In the genomic region with DNA sequence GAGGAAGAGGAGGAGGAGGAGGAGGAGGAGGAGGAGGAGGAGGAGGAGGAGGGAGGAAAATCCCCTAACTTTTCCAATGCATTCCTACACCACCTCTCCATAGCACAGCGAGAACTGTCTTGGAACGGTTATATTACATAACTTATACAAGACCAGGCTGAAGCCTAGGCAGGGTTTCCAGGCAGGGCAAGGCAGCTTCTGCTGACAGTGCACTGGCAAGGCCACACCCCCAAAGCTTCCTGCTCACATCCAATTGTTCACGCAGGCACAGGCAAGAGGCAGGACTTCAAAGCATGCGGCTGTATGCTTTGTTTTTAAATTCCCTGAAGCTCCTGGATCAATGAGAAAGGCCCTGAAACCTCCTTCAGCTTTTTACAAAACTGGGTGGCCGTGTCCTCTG, we compare ENCODE assay signal across 8 mouse cellular contexts. TPM values are rescaled to one million over a fixed set of nuclear protein-coding genes. Genes with fewer than 3 reads are reported as not detected.
A peak's percentile ranks its signal among the peaks of the same experiment; 100 is the strongest.
DNase-seq lines count a peak whose midpoint lies in the region; ATAC-seq and TF ChIP-seq lines count a peak whose summit lies in the region.

No protein-coding gene starts in this region.

- no peaks in the 10 kb centered on the region for H3K36me3 ChIP-seq in lung, embryonic 16.5 days (ENCODE audit: control insufficient read depth, insufficient read depth, low read length)

- intact Hi-C loops in heart, postnatal 10 days (cut with DNase I), result no loop called here

- no peak overlapping the region for H3K9ac ChIP-seq in lung, embryonic 16.5 days (ENCODE audit: low read length)

- ATAC-seq in activated CD4-positive, CD25-positive, alpha-beta regulatory T cell, adult 4 months, result peak; percentile 88
- ATAC-seq in lung, embryonic 16.5 days (ENCODE audit: low read depth), result peak; percentile 89

- no peak for TF ChIP-seq POLR2A in lung, adult 2 months (IDR thresholded peaks at IDR 0.05; ENCODE audit: borderline replicate concordance, extremely low read depth, low read depth, low read length)

- H3K27me3 ChIP-seq in lung, embryonic 16.5 days (ENCODE audit: control insufficient read depth, insufficient read depth, low read depth, low read length), result no peaks in the 10 kb centered on the region

- H3K4me1 ChIP-seq in lung, adult 2 months (ENCODE audit: control insufficient read depth, insufficient read depth, low read length), result no peaks in the 10 kb centered on the region; the same call in 1 of the 2 replicates
- no peaks in the 10 kb centered on the region; the same call in 1 of the 2 replicates for H3K4me1 ChIP-seq in lung, embryonic 16.5 days (replicated peaks; ENCODE audit: control insufficient read depth, insufficient read depth, low read length)

- no peak for TF ChIP-seq CTCF in lung, adult 2 months (IDR thresholded peaks at IDR 0.05; ENCODE audit: insufficient read depth, low read length)

- H3K4me3 ChIP-seq in lung, adult 2 months (replicated peaks; ENCODE audit: extremely low read depth, low read depth, low read length), result no peak overlapping the region
- no peak overlapping the region for H3K4me3 ChIP-seq in lung, embryonic 16.5 days (ENCODE audit: low read length)

- peak; percentile 47 to 51 for DNase-seq in lung, adult 18-20 months
- DNase-seq in lung, adult 2 months, result no peak
- peak; percentile 49 to 51 for DNase-seq in heart, postnatal 10 days
- DNase-seq in yolk sac, embryonic 10.5 days (ENCODE audit: low spot score), result peak; percentile 44
- DNase-seq in layer of hippocampus, adult 9-10 months (ENCODE audit: low spot score), result no peak
- DNase-seq in left cerebral cortex, adult 11 months (ENCODE audit: low spot score), result no peak

- H3K4me2 ChIP-seq in lung, embryonic 16.5 days (ENCODE audit: low read depth, low read length), result no peak overlapping the region

- no peak overlapping the region for H3K27ac ChIP-seq in lung, embryonic 16.5 days (ENCODE audit: low read length)

- no peaks in the 10 kb centered on the region for H3K9me3 ChIP-seq in lung, embryonic 16.5 days (ENCODE audit: control insufficient read depth, low read length)

- 6% methylated on average over 5 of the region's 5 CpGs for WGBS in lung, adult 2 months
- 13% methylated on average over 5 of the region's 5 CpGs for WGBS in lung, embryonic 16.5 days

RNA-seq across cellular contexts. Expression of a gene that starts 19.8 kb away (rescaled TPM):
- polyA plus RNA-seq in lung, adult 2 months (2012; rRNA removed), result 77.7 and 84.9 TPM in 2 replicates
- 10 to 100 TPM; 13.2 to 15.8 TPM for polyA plus RNA-seq in activated CD4-positive, CD25-positive, alpha-beta regulatory T cell, adult 4 months (2017; shearing (Covaris generic))
- 10 to 100 TPM; 19.5 to 20.0 TPM for total RNA-seq in heart, postnatal 10 days (2021)
- polyA plus RNA-seq in lung, embryonic 16.5 days (2015; fragmentation: Nextera tagmentation; extraction: Ambion mirVana), result 4.0 and 4.5 TPM in 2 replicates

RNA-seq across cellular contexts. Expression of a gene that starts 44.9 kb away (rescaled TPM):
- 3.2 and 4.7 TPM in 2 replicates for polyA plus RNA-seq in lung, adult 2 months (2012; rRNA removed)
- not detected for polyA plus RNA-seq in activated CD4-positive, CD25-positive, alpha-beta regulatory T cell, adult 4 months (2017; shearing (Covaris generic))
- total RNA-seq in heart, postnatal 10 days (2021), result 1 to 10 TPM; 5.3 to 7.2 TPM
- 5.3 and 5.5 TPM in 2 replicates for polyA plus RNA-seq in lung, embryonic 16.5 days (2015; fragmentation: Nextera tagmentation; extraction: Ambion mirVana)

Comparison
In these comparisons a context has a peak if more than half of its experiments do, and no peak if none do; other contexts are left out.
1. DNase-seq: peak in lung, adult 18-20 months (2 of 2), heart, postnatal 10 days (2 of 2) and yolk sac, embryonic 10.5 days (single experiment); none in lung, adult 2 months (single experiment), layer of hippocampus, adult 9-10 months (single experiment) and left cerebral cortex, adult 11 months (single experiment).